Mouse (Mus musculus) layer of hippocampus, adult 11-12 months (tissue): ENCODE results near the gene Prpf3.
"Not testable (repeated sequence)": the region's sequence is repeated elsewhere in the genome, so short reads cannot be mapped to it uniquely, and the experiment has no call there.

Experiments
- DNase-seq: peaks from one replicate; pipeline ENCODE4 v3.0.0; 2022; ENCODE audit warnings: low spot score

Gene Prpf3

DNA sequence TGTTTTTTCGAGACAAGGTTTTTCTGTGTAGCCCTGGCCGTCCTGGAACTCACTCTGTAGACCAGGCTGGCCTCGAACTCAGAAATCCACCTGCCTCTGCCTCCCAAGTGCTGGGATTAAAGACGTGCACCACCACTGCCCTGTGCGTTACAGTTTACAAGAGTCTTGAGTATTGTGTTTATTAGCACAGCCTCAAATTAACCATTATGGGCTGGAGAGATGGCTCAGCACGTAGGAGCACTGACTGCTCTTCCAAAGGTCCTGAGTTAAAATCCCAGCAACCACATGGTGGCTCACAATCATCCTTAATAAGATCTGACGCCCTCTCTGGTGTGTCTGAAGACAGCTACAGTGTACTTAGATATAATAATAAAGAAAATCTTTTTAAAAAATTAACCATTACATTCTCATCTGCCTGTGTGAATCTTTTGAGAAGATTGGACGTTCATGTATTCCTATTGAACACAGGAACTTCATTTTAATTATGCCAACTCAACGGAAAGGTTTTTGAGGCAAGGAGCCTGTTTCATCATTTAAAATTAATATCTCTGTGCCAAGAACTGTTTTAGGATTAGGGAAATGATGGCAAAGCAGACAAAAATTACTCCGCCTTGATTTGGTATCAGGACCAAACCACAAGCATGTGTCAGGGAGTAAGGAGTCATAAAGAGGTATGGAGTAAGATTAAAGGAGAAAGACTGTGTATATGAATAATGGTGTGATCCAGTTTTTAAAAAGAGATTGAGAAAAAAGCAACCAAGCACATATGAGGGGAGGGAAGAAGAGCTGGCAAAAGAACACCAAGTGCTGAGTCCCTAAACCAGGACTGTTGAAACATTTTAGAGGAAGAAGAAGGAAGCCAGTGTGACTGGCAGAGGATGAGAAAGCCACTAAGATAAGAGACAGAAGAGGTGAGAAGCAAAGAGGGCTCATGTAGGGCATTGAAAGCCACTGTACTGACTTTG lies 35.4 kb downstream of the Prpf3 start:
- DNase-seq, result peak; percentile 15

- peak; percentile 100 for DNase-seq
These were observed 36.2 kb downstream of the Prpf3 start for GRCm38 (mm10) chr3:95819351-95819985.

- peak; percentile 76 for DNase-seq
These were observed 37.0 kb downstream of the Prpf3 start, which contains the start of gene Rprd2 for GRCm38 (mm10) chr3:95818571-95819288. Gene Rprd2 (minus strand): TSS chr3:95818863.

DNA sequence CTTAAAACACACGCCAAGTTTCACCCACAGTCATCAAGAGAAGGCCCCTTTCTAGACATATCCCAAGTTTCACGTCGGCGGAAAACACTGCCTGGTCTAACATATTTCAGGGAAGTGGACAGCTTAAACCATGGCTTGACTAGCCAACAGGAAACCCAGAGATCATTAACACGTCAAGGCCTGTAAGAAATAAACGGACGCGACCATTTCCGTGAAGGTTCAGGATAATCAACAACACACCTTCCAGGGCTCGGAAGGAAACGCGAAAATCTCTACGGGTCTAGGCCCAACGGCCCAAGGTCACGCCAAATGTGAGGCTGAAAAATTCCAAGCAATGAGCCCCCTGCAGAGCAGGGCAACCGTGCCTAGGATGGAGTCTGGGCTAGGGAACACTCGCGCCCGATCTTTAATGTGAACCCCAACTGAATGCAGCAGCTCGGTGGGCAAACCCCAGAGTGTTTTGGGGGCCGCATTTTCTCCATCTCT lies 37.6 kb downstream of the Prpf3 start:
- DNase-seq, result peak; percentile 32

DNA sequence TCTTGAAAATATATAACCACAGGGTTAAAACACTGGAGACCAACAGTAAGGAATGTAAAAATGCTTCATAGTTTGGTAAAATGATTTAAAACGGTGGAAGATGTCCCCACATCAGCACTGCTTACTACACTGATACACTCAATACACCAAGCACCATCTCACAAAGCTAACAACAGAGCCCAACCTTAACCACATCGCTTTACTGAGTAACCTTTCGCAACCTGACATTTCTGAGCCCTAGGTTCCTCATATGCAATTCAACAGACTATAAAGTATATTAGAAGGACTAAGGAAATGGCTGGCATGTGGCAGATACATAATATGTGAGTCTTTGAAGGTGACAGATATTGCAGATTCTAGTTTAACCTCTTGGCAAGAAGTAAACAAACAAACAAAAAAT lies 39.0 kb downstream of the Prpf3 start:
- DNase-seq, result no peak

GRCm38 (mm10) chr3:95808384-95808783 lies 47.3 kb downstream of the Prpf3 start:
- no peak for DNase-seq

GRCm38 (mm10) chr3:95807630-95808029 lies 48.1 kb downstream of the Prpf3 start:
- DNase-seq, result not testable (repeated sequence)

- DNase-seq, result no peak
These were observed 49.0 kb downstream of the Prpf3 start for GRCm38 (mm10) chr3:95806677-95807076.

GRCm38 (mm10) chr3:95803851-95804250 lies 51.8 kb downstream of the Prpf3 start:
- DNase-seq, result no peak

- no peak for DNase-seq
These were observed 56.9 kb downstream of the Prpf3 start for GRCm38 (mm10) chr3:95798756-95799155.

DNA sequence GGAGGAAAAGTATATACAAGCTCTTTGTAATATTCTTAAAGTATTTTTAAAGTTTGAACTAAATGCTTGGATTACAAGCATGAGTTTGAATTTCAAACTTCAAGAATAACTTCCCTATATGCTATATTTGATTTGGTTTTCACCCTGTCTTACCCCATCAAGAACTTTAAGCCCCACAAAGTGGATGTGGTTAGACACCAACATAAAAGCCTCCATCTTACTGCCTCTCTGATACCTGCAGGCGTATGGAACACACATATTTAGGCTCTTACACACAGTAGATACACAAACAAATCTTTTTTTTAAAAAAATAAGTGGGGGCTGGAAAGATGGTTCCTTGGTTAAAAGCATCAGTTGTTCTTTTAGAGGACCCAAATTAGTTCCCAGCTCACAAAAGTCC lies 61.4 kb downstream of the Prpf3 start:
- no peak for DNase-seq

GRCm38 (mm10) chr3:95793662-95794061 lies 62.0 kb downstream of the Prpf3 start:
- DNase-seq, result no peak

DNA sequence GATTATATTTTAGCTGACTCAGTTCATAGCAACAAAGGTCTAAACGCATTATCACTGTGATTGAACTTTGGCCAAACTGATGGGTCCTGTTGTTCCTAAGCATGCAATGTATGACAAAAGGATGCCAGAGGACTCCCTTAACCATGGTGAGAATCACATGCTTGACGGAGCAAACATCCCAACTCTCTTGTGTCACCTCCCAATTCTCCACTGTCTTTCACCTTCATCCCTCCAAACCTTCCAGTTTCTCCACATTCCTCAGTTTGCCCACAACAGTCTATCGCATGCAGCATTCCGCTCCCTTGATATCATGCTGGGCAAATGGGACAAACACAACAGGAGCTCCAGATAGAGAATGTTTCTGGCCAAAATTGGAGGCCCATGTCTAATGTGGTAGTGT lies 70.2 kb downstream of the Prpf3 start:
- no peak for DNase-seq
